Mouse (Mus musculus): Measurements from ENCODE around the gene Tnfrsf11a.

- TF ChIP-seq CTCF (IDR thresholded peaks at IDR 0.05; ENCODE audit: insufficient read depth, low read depth, low read length) (no peak), POLR2A (IDR thresholded peaks at IDR 0.05; ENCODE audit: insufficient read depth, low read depth, low read length) (no peak)
Observed at GRCm38 (mm10) chr1:105801252-105801651, 20.7 kb downstream of the Tnfrsf11a start.
